Mouse (Mus musculus) CH12.LX (cell line): ENCODE results near the gene Rtl4. TPM values are rescaled to one million over a fixed set of nuclear protein-coding genes. Genes with fewer than 3 reads are reported as not detected.

Source experiments
- DNase-seq: peaks from one replicate; pipeline ENCODE4 v3.0.0-alpha.2; 2013; ENCODE audit errors: extremely low read depth
- H3K27ac ChIP-seq: 2 replicates; pipeline ENCODE4 v1.5.1; 2012; ENCODE audit warnings: low read depth, mild to moderate bottlenecking, control low read depth, moderate library complexity; ENCODE audit not compliant: insufficient read depth
- H3K27me3 ChIP-seq: replicated peaks from 2 replicates; pipeline ENCODE3; 2012; ENCODE audit warnings: inconsistent platforms
- H3K36me3 ChIP-seq, 2 experiments: replicated peaks in 1 of 2; 2 replicates each; pipeline versions ENCODE3 to v1.6.1; 2012; ENCODE audit warnings: inconsistent platforms in 1 of 2, low read length in 1 of 2, mild to moderate bottlenecking in 1 of 2, mixed read lengths in 1 of 2, moderate library complexity in 1 of 2; ENCODE audit not compliant: control insufficient read depth in 1 of 2, insufficient read depth in 1 of 2
- H3K4me1 ChIP-seq, 2 experiments: 2 replicates each; pipeline ENCODE4 v1.6.1; 2012; ENCODE audit warnings: inconsistent platforms in 1 of 2, moderate library complexity in 1 of 2; ENCODE audit not compliant: insufficient read depth in 2 of 2, control insufficient read depth in 1 of 2
- H3K4me2 ChIP-seq: 2 replicates; pipeline ENCODE4 v1.6.1; 2012; ENCODE audit warnings: low read depth, mild to moderate bottlenecking, control low read depth; ENCODE audit not compliant: poor library complexity, insufficient read depth, severe bottlenecking
- H3K4me3 ChIP-seq, 3 experiments: fragments of 150-350 bp in 1 of 3; sonication (generic) in 1 of 3; replicated peaks in 1 of 3; 2 replicates each; pipeline versions ENCODE3 to v1.5.1; 2011 to 2012; ENCODE audit warnings: low read depth in 2 of 3, low read length in 2 of 3, mild to moderate bottlenecking in 2 of 3, moderate library complexity in 2 of 3, control low read depth in 1 of 3, improper control_type of control experiment in 1 of 3, inconsistent platforms in 1 of 3, mixed read lengths in 1 of 3; ENCODE audit not compliant: poor library complexity in 1 of 3
- H3K79me2 ChIP-seq: replicated peaks from 2 replicates; pipeline ENCODE4 v1.6.1; 2012; ENCODE audit warnings: mild to moderate bottlenecking, moderate library complexity; ENCODE audit not compliant: control insufficient read depth, poor library complexity, insufficient read depth, severe bottlenecking; ENCODE audit errors: extremely low read depth
- H3K9ac ChIP-seq: 2 replicates; pipeline ENCODE4 v1.6.1; 2012; ENCODE audit warnings: low read depth, mild to moderate bottlenecking, control low read depth, moderate library complexity; ENCODE audit not compliant: insufficient read depth
- H3K9me3 ChIP-seq: replicated peaks from 2 replicates; pipeline ENCODE3; 2012; ENCODE audit warnings: low read length, inconsistent platforms, mixed read lengths
- BHLHE40 ChIP-seq: IDR thresholded peaks from 2 replicates; pipeline ENCODE4 v1.6.1; 2011; ENCODE audit warnings: mild to moderate bottlenecking, low read depth, low read length, improper control_type of control experiment
- CHD2 ChIP-seq: IDR thresholded peaks from 2 replicates; pipeline ENCODE4 v1.6.1; 2011; ENCODE audit warnings: low read length, improper control_type of control experiment
- CTCF ChIP-seq, 2 experiments: IDR thresholded peaks in 1 of 2; conservative IDR thresholded peaks in 1 of 2; 2 replicates each; pipeline ENCODE4 v1.5.1; 2011 to 2012; ENCODE audit warnings: low read depth in 2 of 2, low read length in 2 of 2, improper control_type of control experiment in 1 of 2, inconsistent platforms in 1 of 2, mild to moderate bottlenecking in 1 of 2, moderate library complexity in 1 of 2
- E2F4 ChIP-seq: IDR thresholded peaks from 2 replicates; pipeline ENCODE4 v1.6.1; 2011; ENCODE audit warnings: low read depth, low read length, improper control_type of control experiment; ENCODE audit not compliant: insufficient replicate concordance
- GABPA ChIP-seq: IDR thresholded peaks from 2 replicates; pipeline ENCODE4 v1.6.1; 2012; ENCODE audit warnings: low read depth, low read length, improper control_type of control experiment, inconsistent platforms; ENCODE audit not compliant: insufficient replicate concordance
- HCFC1 ChIP-seq: IDR thresholded peaks from 2 replicates; pipeline ENCODE4 v1.6.1; 2012; ENCODE audit warnings: low read depth, mild to moderate bottlenecking, inconsistent platforms, low read length, improper control_type of control experiment
- KAT2A ChIP-seq: IDR thresholded peaks from 2 replicates; pipeline ENCODE4 v1.6.1; 2012; ENCODE audit warnings: low read length, improper control_type of control experiment, inconsistent platforms; ENCODE audit not compliant: insufficient replicate concordance
- MAX ChIP-seq: IDR thresholded peaks from 2 replicates; pipeline ENCODE4 v1.6.1; 2011; ENCODE audit warnings: low read length, improper control_type of control experiment
- MAZ ChIP-seq: IDR thresholded peaks from 2 replicates; pipeline ENCODE4 v1.6.1; 2012; ENCODE audit warnings: low read depth, mild to moderate bottlenecking, inconsistent platforms, low read length, improper control_type of control experiment, moderate library complexity
- MEF2A ChIP-seq: IDR thresholded peaks from 2 replicates; pipeline ENCODE4 v1.6.1; 2014; ENCODE audit warnings: low read depth, mild to moderate bottlenecking, inconsistent platforms, low read length, improper control_type of control experiment, borderline replicate concordance
- MXI1 ChIP-seq: IDR thresholded peaks from 2 replicates; pipeline ENCODE4 v1.6.1; 2011; ENCODE audit warnings: mild to moderate bottlenecking, low read depth, low read length, improper control_type of control experiment
- MYC ChIP-seq: IDR thresholded peaks from 2 replicates; pipeline ENCODE4 v1.6.1; 2011; ENCODE audit warnings: low read depth, mild to moderate bottlenecking, improper control_type of control experiment, low read length
- NELFE ChIP-seq: IDR thresholded peaks from 2 replicates; pipeline ENCODE4 v1.6.1; 2011; ENCODE audit warnings: low read depth, low read length, improper control_type of control experiment
- NRF1 ChIP-seq: IDR thresholded peaks from 2 replicates; pipeline ENCODE4 v1.6.1; 2014; ENCODE audit warnings: low read depth, mild to moderate bottlenecking, inconsistent platforms, low read length, improper control_type of control experiment, moderate library complexity
- PAX5 ChIP-seq: IDR thresholded peaks from 2 replicates; pipeline ENCODE4 v1.6.1; 2012; ENCODE audit warnings: low read length, inconsistent platforms, mixed read lengths
- POLR2A ChIP-seq: IDR thresholded peaks from 2 replicates; pipeline ENCODE4 v1.6.1; 2011; ENCODE audit warnings: low read depth, mild to moderate bottlenecking, improper control_type of control experiment, low read length
- RAD21 ChIP-seq: IDR thresholded peaks from 2 replicates; pipeline ENCODE4 v1.6.1; 2011; ENCODE audit warnings: low read depth, mild to moderate bottlenecking, low read length, improper control_type of control experiment, moderate library complexity
- SIN3A ChIP-seq: IDR thresholded peaks from 2 replicates; pipeline ENCODE4 v1.6.1; 2012; ENCODE audit warnings: low read length, improper control_type of control experiment, inconsistent platforms
- SMC3 ChIP-seq: IDR thresholded peaks from 2 replicates; pipeline ENCODE4 v1.6.1; 2011; ENCODE audit warnings: low read depth, low read length, improper control_type of control experiment
- TBP ChIP-seq: conservative IDR thresholded peaks from 2 replicates; pipeline ENCODE4 v1.6.1; 2011; ENCODE audit warnings: low read depth, low read length, improper control_type of control experiment
- TCF12 ChIP-seq: IDR thresholded peaks from 2 replicates; pipeline ENCODE4 v1.6.1; 2014; ENCODE audit warnings: low read depth, mild to moderate bottlenecking, inconsistent platforms, low read length, improper control_type of control experiment
- UBTF ChIP-seq: IDR thresholded peaks from 2 replicates; pipeline ENCODE4 v1.6.1; 2012; ENCODE audit warnings: low read depth, mild to moderate bottlenecking, inconsistent platforms, low read length, improper control_type of control experiment, moderate library complexity
- USF1 ChIP-seq: IDR thresholded peaks from 2 replicates; pipeline ENCODE4 v1.6.1; 2014; ENCODE audit warnings: low read depth, mild to moderate bottlenecking, inconsistent platforms, low read length, improper control_type of control experiment
- USF2 ChIP-seq: conservative IDR thresholded peaks from 2 replicates; pipeline ENCODE4 v1.6.1; 2011; ENCODE audit warnings: low read depth, low read length, improper control_type of control experiment
- ZC3H11A ChIP-seq: IDR thresholded peaks from 2 replicates; pipeline ENCODE4 v1.6.1; 2012; ENCODE audit warnings: low read depth, mild to moderate bottlenecking, inconsistent platforms, low read length, improper control_type of control experiment
- ZKSCAN1 ChIP-seq: IDR thresholded peaks from 2 replicates; pipeline ENCODE4 v1.6.1; 2012; ENCODE audit warnings: low read depth, inconsistent platforms, low read length, improper control_type of control experiment, borderline replicate concordance
- ZNF384 ChIP-seq: IDR thresholded peaks from 2 replicates; pipeline ENCODE4 v1.6.1; 2012; ENCODE audit warnings: low read depth, low read length, improper control_type of control experiment, inconsistent platforms
- dilution Hi-C: fragments of 300-500 bp; cut with MboI; formaldehyde crosslinking; loops from 2 replicates; pipeline ENCODE4 v1.14.3; 2020; ENCODE audit warnings: low sequenced_read_pairs; ENCODE audit not compliant: extremely low pct_unique_long_range_greater_than_20kb, extremely low pct_ligation_motif_present
- in situ Hi-C: fragments of 300-500 bp; cut with MboI; formaldehyde crosslinking; loops from 3 replicates; pipeline ENCODE4 v1.14.3; 2019; ENCODE audit warnings: low sequenced_read_pairs, low pct_ligation_motif_present, low pct_unique_long_range_greater_than_20kb, mixed read lengths
- polyA plus RNA-seq: library from polyadenylated mRNA; unstranded; fragments of >175 nt; gene quantifications from 2 replicates; pipeline ENCODE4 v1.2.1, GENCODE M21; 2012; ENCODE audit warnings: low read depth; ENCODE audit not compliant: insufficient read length
- total RNA-seq, 2 experiments: library from RNA; depleted of rRNA; stranded (reverse); fragments of 300-350 nt in 1 of 2; fragments of >200 nt in 1 of 2; gene quantifications; 2 replicates each; pipeline ENCODE4 v1.2.3; 2012 to 2014

The Rtl4 gene
- total and polyA plus RNA-seq, 3 experiments, result not detected

- no peak for TF ChIP-seq NELFE
- no peak for TF ChIP-seq HCFC1
- TF ChIP-seq RAD21, result peak; percentile 49
- no peak for TF ChIP-seq MXI1
- no peak for TF ChIP-seq KAT2A
- no peak for TF ChIP-seq GABPA
- TF ChIP-seq TBP, result no peak
- TF ChIP-seq ZNF384, result no peak
- no peak for TF ChIP-seq MEF2A
- TF ChIP-seq USF2, result no peak
- TF ChIP-seq E2F4, result no peak
- TF ChIP-seq TCF12, result no peak
- no peak for TF ChIP-seq MAZ
- peak in 1 of 2 experiments; percentile 39; a peak in 2 of 4 replicates for TF ChIP-seq CTCF (conservative IDR thresholded peaks at IDR 0.05 in 1 of 2, IDR thresholded peaks at IDR 0.05 in 1 of 2; ENCODE audit: low read depth in 2 of 2, low read length in 2 of 2)
- no peak for TF ChIP-seq MAX
- TF ChIP-seq ZKSCAN1, result no peak
- TF ChIP-seq, all 38 proteins: peak for 2
- Histone ChIP-seq H3K4me2 (no peak overlapping the region), H3K9ac (no peak overlapping the region), H3K27me3 (no peaks in the 10 kb centered on the region), H3K4me1 (no peaks in the 10 kb centered on the region), H3K9me3 (no peaks in the 10 kb centered on the region), H3K27ac (no peak overlapping the region), H3K79me2 (no peaks in the 10 kb centered on the region), H3K4me3 (no peak overlapping the region), H3K36me3 (no peaks in the 10 kb centered on the region)
- dilution Hi-C loops (no loop called here), in situ Hi-C loops (no loop called here)
- peak; percentile 35 for DNase-seq
Measured at GRCm38 (mm10) chrX:144645394-144645793, 43.3 kb upstream of the Rtl4 start.

GRCm38 (mm10) chrX:144652196-144652595 is 36.5 kb upstream of the Rtl4 start:
- dilution Hi-C loops, result no loop called here
- Histone ChIP-seq H3K4me2 (no peak overlapping the region), H3K79me2 (no peaks in the 10 kb centered on the region), H3K9ac (no peak overlapping the region), H3K27ac (no peak overlapping the region), H3K36me3 (no peaks in the 10 kb centered on the region)
- TF ChIP-seq ZC3H11A (no peak), ZNF384 (no peak), USF2 (no peak), USF1 (no peak), NRF1 (no peak), SMC3 (no peak), GABPA (no peak), PAX5 (no peak), MAZ (no peak), CHD2 (no peak), TBP (no peak), POLR2A (no peak), SIN3A (no peak), UBTF (no peak), KAT2A (no peak), BHLHE40 (no peak), CTCF (conservative IDR thresholded peaks at IDR 0.05 in 1 of 2, IDR thresholded peaks at IDR 0.05 in 1 of 2; ENCODE audit: low read depth in 2 of 2, low read length in 2 of 2) (no peak), MYC (no peak), RAD21 (no peak)
- TF ChIP-seq, all 38 proteins: peak for 0
- in situ Hi-C loops, result no loop called here
- no peaks in the 10 kb centered on the region for H3K27me3 ChIP-seq
- H3K4me1 ChIP-seq, result no peaks in the 10 kb centered on the region
- no peaks in the 10 kb centered on the region for H3K9me3 ChIP-seq
- no peak for DNase-seq
- H3K4me3 ChIP-seq, result no peak overlapping the region
